Mouse (Mus musculus) C2C12 (cell line): ENCODE measurements around the gene Hip1r. TPM values are rescaled to one million over a fixed set of nuclear protein-coding genes. Genes with fewer than 3 reads are reported as not detected.

Experiments used
- H3K27me3 ChIP-seq: one replicate; pipeline ENCODE4 v1.6.1; 2011; ENCODE audit not compliant: control insufficient read depth, insufficient read depth, insufficient read length
- H3K36me3 ChIP-seq: one replicate; pipeline ENCODE4 v1.6.1; 2011; ENCODE audit not compliant: control insufficient read depth, insufficient read depth
- H3K4me3 ChIP-seq: one replicate; pipeline ENCODE4 v1.5.1; 2011; ENCODE audit warnings: mild to moderate bottlenecking, control low read depth; ENCODE audit not compliant: poor library complexity, insufficient read depth, severe bottlenecking
- H3K79me2 ChIP-seq: one replicate; pipeline ENCODE4 v1.6.1; 2011; ENCODE audit not compliant: control insufficient read depth, insufficient read depth
- H3K79me3 ChIP-seq: one replicate; pipeline ENCODE4 v1.6.1; 2011; ENCODE audit warnings: low read depth, control low read depth
- H3ac ChIP-seq: one replicate; pipeline ENCODE3; 2011; ENCODE audit warnings: low read depth; ENCODE audit not compliant: control insufficient read depth, insufficient read length
- CEBPB ChIP-seq: IDR thresholded peaks from one replicate; pipeline ENCODE4 v1.6.1; 2011; ENCODE audit warnings: low read depth, mild to moderate bottlenecking, control low read depth, moderate library complexity
- CTCF ChIP-seq: IDR thresholded peaks from one replicate; pipeline ENCODE4 v1.5.1; 2011; ENCODE audit not compliant: control insufficient read depth, insufficient read depth, insufficient read length
- FOSL1 ChIP-seq: IDR thresholded peaks from one replicate; pipeline ENCODE4 v1.8.0; 2011; ENCODE audit warnings: mild to moderate bottlenecking, low read length; ENCODE audit not compliant: poor library complexity, insufficient read depth, severe bottlenecking
- MAX ChIP-seq: IDR thresholded peaks from one replicate; pipeline ENCODE4 v1.6.1; 2011; ENCODE audit warnings: mild to moderate bottlenecking, control low read depth
- MYOD1 ChIP-seq: IDR thresholded peaks from one replicate; pipeline ENCODE4 v1.6.1; 2011; ENCODE audit warnings: low read depth; ENCODE audit not compliant: control insufficient read depth, insufficient read length
- MYOG ChIP-seq: IDR thresholded peaks from one replicate; pipeline ENCODE4 v1.6.1; 2011; ENCODE audit not compliant: control insufficient read depth, insufficient read length; ENCODE audit errors: extremely low read depth
- USF1 ChIP-seq: IDR thresholded peaks from one replicate; pipeline ENCODE4 v1.6.1; 2011; ENCODE audit warnings: low read depth, mild to moderate bottlenecking, control low read depth, moderate library complexity
- polyA plus RNA-seq: library from polyadenylated mRNA; unstranded; fragments of >200 nt; fragmentation: generic; extraction: Trizol; gene quantifications from one replicate; pipeline ENCODE4 v1.2.1, GENCODE M21; 2012; ENCODE audit warnings: missing spikeins

Gene Hip1r
- polyA plus RNA-seq, 1 experiment = 24.3 TPM

GRCm38 (mm10) chr5:123995388-123995787 is 22.0 kb downstream of the Hip1r start:
- no peak overlapping the region for H3ac ChIP-seq
- H3K36me3 ChIP-seq = no peaks in the 10 kb centered on the region
- H3K27me3 ChIP-seq = no peaks in the 10 kb centered on the region
- H3K79me2 ChIP-seq = no peaks in the 10 kb centered on the region
- no peak overlapping the region for H3K4me3 ChIP-seq
- H3K79me3 ChIP-seq = no peaks in the 10 kb centered on the region
- TF ChIP-seq MAX (no peak), CTCF (no peak), MYOG (no peak), FOSL1 (no peak), CEBPB (no peak), MYOD1 (no peak), USF1 (no peak)

GRCm38 (mm10) chr5:123996194-123996593 is 22.8 kb downstream of the Hip1r start:
- Histone ChIP-seq H3K79me3 (no peaks in the 10 kb centered on the region), H3K4me3 (no peak overlapping the region), H3K27me3 (no peaks in the 10 kb centered on the region), H3ac (no peak overlapping the region), H3K79me2 (no peaks in the 10 kb centered on the region), H3K36me3 (no peaks in the 10 kb centered on the region)
- no peak for TF ChIP-seq MYOG

GRCm38 (mm10) chr5:123996695-123997094 is 23.3 kb downstream of the Hip1r start:
- no peaks in the 10 kb centered on the region for H3K79me3 ChIP-seq
- H3K79me2 ChIP-seq = no peaks in the 10 kb centered on the region
- no peak overlapping the region for H3ac ChIP-seq
- no peak for TF ChIP-seq MYOG
- no peak for TF ChIP-seq USF1
- no peak for TF ChIP-seq MAX
- no peak for TF ChIP-seq CTCF
- TF ChIP-seq CEBPB = no peak
- no peak for TF ChIP-seq MYOD1
- TF ChIP-seq FOSL1 = no peak
- H3K27me3 ChIP-seq = no peaks in the 10 kb centered on the region
- H3K36me3 ChIP-seq = peaks cover under 1% of the 10 kb centered on the region
- no peak overlapping the region for H3K4me3 ChIP-seq

GRCm38 (mm10) chr5:123997211-123997751 is 23.9 kb downstream of the Hip1r start:
- no peaks in the 10 kb centered on the region for H3K79me3 ChIP-seq
- H3K4me3 ChIP-seq = no peak overlapping the region
- H3K36me3 ChIP-seq = peaks cover 6% of the 10 kb centered on the region
- no peaks in the 10 kb centered on the region for H3K27me3 ChIP-seq
- H3ac ChIP-seq = no peak overlapping the region
- TF ChIP-seq MAX (no peak), MYOD1 (no peak), FOSL1 (no peak), CTCF (no peak), CEBPB (no peak)
- H3K79me2 ChIP-seq = no peaks in the 10 kb centered on the region

GRCm38 (mm10) chr5:123997811-123998210 is 24.4 kb downstream of the Hip1r start:
- Histone ChIP-seq H3K79me3 (no peaks in the 10 kb centered on the region), H3K36me3 (peaks cover 6% of the 10 kb centered on the region), H3K27me3 (no peaks in the 10 kb centered on the region), H3ac (no peak overlapping the region), H3K79me2 (no peaks in the 10 kb centered on the region), H3K4me3 (no peak overlapping the region)
- no peak for TF ChIP-seq USF1
- no peak for TF ChIP-seq FOSL1
- TF ChIP-seq MAX = no peak
- TF ChIP-seq CEBPB = no peak
- no peak for TF ChIP-seq MYOG
- no peak for TF ChIP-seq CTCF
- TF ChIP-seq MYOD1 = no peak

- Histone ChIP-seq H3K27me3 (no peaks in the 10 kb centered on the region), H3K79me3 (no peaks in the 10 kb centered on the region)
- TF ChIP-seq CTCF (no peak), MYOD1 (no peak), MAX (no peak), FOSL1 (no peak), CEBPB (no peak), USF1 (no peak), MYOG (no peak)
These were observed 24.9 kb downstream of the Hip1r start for GRCm38 (mm10) chr5:123998370-123998769.

GRCm38 (mm10) chr5:124000824-124001223 is 27.4 kb downstream of the Hip1r start:
- Histone ChIP-seq H3K4me3 (no peak overlapping the region), H3K79me2 (peaks cover 6% of the 10 kb centered on the region), H3ac (no peak overlapping the region), H3K27me3 (no peaks in the 10 kb centered on the region), H3K79me3 (no peaks in the 10 kb centered on the region), H3K36me3 (peaks cover 29% of the 10 kb centered on the region)
- peak; percentile 76 for TF ChIP-seq CTCF
- no peak for TF ChIP-seq MYOD1

More at GRCm38 (mm10) chr5:123998370-123998769, 24.9 kb downstream of the Hip1r start:
- no peaks in the 10 kb centered on the region for H3K79me2 ChIP-seq
- H3K4me3 ChIP-seq = no peak overlapping the region
- H3ac ChIP-seq = no peak overlapping the region
- H3K36me3 ChIP-seq = peaks cover 6% of the 10 kb centered on the region
